9 mouse cellular contexts compared by ENCODE assay signal in the genomic region with DNA sequence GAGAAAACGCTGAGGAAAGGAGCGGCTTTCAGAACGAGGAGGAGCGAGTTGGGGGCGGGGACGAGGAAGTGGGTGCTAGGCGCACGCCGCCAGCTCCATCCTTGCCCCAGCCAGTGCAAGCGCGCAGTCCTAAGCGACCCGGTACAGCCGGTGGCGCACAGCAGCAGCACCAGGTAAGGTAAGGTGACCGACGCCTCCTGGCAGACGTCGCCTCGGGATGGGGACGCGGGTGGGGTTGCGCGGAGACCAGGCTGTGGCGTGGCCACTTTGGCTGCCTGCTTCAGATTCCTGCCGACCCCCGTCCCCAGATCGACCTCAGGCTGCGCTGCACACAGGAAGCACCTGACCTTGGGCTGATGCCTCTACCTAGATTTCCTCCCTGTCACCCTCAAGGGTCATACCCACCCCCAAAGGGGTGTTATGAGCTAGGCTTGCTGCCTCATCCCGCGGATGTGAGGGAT. TPM values are rescaled to one million over a fixed set of nuclear protein-coding genes. Genes with fewer than 3 reads are reported as not detected.
DNase-seq lines count a peak whose midpoint lies in the region; ATAC-seq and TF ChIP-seq lines count a peak whose summit lies in the region.
"Had no signal": no experiment of that assay in that cellular context is flagged by ENCODE, and none has a peak within 500 bp of the region (broad histone marks: within the 10 kb centered on the region; RNA-seq: fewer than 3 reads in every experiment).

A gene (plus strand): TSS at position 109 of the 461 bp plus-strand sequence.

- no peak for TF ChIP-seq CTCF in olfactory bulb, adult 2 months (IDR thresholded peaks at IDR 0.05; ENCODE audit: insufficient read depth, low read depth, low read length)

- H3K4me2 ChIP-seq in kidney, embryonic 16.5 days (replicated peaks; ENCODE audit: low read depth, low read length): peak within 1 kb of the TSS; percentile 54
- peak within 1 kb of the TSS; percentile 64 for H3K4me2 ChIP-seq in forebrain, embryonic 14.5 days (ENCODE audit: low read length)

- peaks cover 24% of the 10 kb centered on the region for H3K27me3 ChIP-seq in kidney, embryonic 16.5 days (ENCODE audit: insufficient read depth, low read length)
- 0 out of 2 replicates have a peak, but pooled peaks cover 11% of the 10 kb centered on the region for H3K27me3 ChIP-seq in forebrain, embryonic 14.5 days (replicated peaks; ENCODE audit: control insufficient read depth, insufficient read depth, low read length)
- peaks cover 52% of the 10 kb centered on the region for H3K27me3 ChIP-seq in limb, embryonic 10.5 days (ENCODE audit: low read depth, poor library complexity, severe bottlenecking)

- WGBS in kidney, embryonic 16.5 days: 2% methylated on average over 30 of the region's 31 CpGs
- WGBS in forebrain, embryonic 14.5 days: under 1% methylated on average over 26 of the region's 31 CpGs
- 2% methylated on average over 31 of the region's 31 CpGs for WGBS in limb, embryonic 10.5 days
- 2% methylated on average over 31 of the region's 31 CpGs for WGBS in olfactory bulb, adult 2 months

- H3K9me3 ChIP-seq in kidney, embryonic 16.5 days (ENCODE audit: low read length): no peaks in the 10 kb centered on the region
- no peaks in the 10 kb centered on the region for H3K9me3 ChIP-seq in ES-E14 (ENCODE audit: control insufficient read depth, insufficient read depth, low read depth, low read length)
- H3K9me3 ChIP-seq in forebrain, embryonic 14.5 days (replicated peaks; ENCODE audit: control insufficient read depth, low read length): no peaks in the 10 kb centered on the region
- no peaks in the 10 kb centered on the region for H3K9me3 ChIP-seq in limb, embryonic 10.5 days (replicated peaks)

- no peaks in the 10 kb centered on the region for H3K4me1 ChIP-seq in kidney, embryonic 16.5 days (ENCODE audit: insufficient read depth, low read length)
- H3K4me1 ChIP-seq in ES-E14 (ENCODE audit: control insufficient read depth in 2 of 2, insufficient read depth in 2 of 2, low read length in 2 of 2, poor library complexity in 1 of 2): peaks cover 2% of the 10 kb centered on the region in 2 experiments; a peak in 2 of 4 replicates
- H3K4me1 ChIP-seq in forebrain, embryonic 14.5 days (ENCODE audit: control insufficient read depth, insufficient read depth, low read length): no peaks in the 10 kb centered on the region
- H3K4me1 ChIP-seq in limb, embryonic 10.5 days: peaks cover 9% of the 10 kb centered on the region
- peaks cover 19% of the 10 kb centered on the region; the same call in 1 of the 2 replicates for H3K4me1 ChIP-seq in olfactory bulb, adult 2 months (ENCODE audit: control insufficient read depth, insufficient read depth, low read length)

- no peak within 1 kb of the TSS for H3K27ac ChIP-seq in kidney, embryonic 16.5 days (ENCODE audit: low read length)
- H3K27ac ChIP-seq in ES-E14 (ENCODE audit: insufficient read depth, low read depth, low read length, poor library complexity, severe bottlenecking): no peak within 1 kb of the TSS
- no peak within 1 kb of the TSS for H3K27ac ChIP-seq in forebrain, embryonic 14.5 days (ENCODE audit: low read depth, low read length)
- no peak within 1 kb of the TSS for H3K27ac ChIP-seq in limb, embryonic 10.5 days
- peak within 1 kb of the TSS; percentile 47 for H3K27ac ChIP-seq in olfactory bulb, adult 2 months (ENCODE audit: insufficient read depth, low read depth, low read length)

- peak within 1 kb of the TSS; percentile 33 for H3K4me3 ChIP-seq in kidney, embryonic 16.5 days (ENCODE audit: low read length)
- peak within 1 kb of the TSS; percentile 70 to 87 for H3K4me3 ChIP-seq in ES-E14 (ENCODE audit: insufficient read depth in 1 of 2, low read depth in 1 of 2, low read length in 2 of 2, poor library complexity in 1 of 2, severe bottlenecking in 1 of 2)
- peak within 1 kb of the TSS; percentile 35 for H3K4me3 ChIP-seq in forebrain, embryonic 14.5 days (ENCODE audit: low read depth, low read length)
- H3K4me3 ChIP-seq in limb, embryonic 10.5 days: peak within 1 kb of the TSS; percentile 43
- peak within 1 kb of the TSS; percentile 60 for H3K4me3 ChIP-seq in olfactory bulb, adult 2 months (ENCODE audit: insufficient read depth, low read depth, low read length)
- H3K4me3 ChIP-seq: myocyte had no signal

- in situ Hi-C loops in ES-E14 (cut with MboI; ENCODE audit: low sequenced_read_pairs in 2 of 2, unreplicated experiment in 2 of 2): no loop called here

- no peak for ATAC-seq in kidney, embryonic 16.5 days (ENCODE audit: low FRiP score, low TSS enrichment)
- no peak; the same call in 1 of the 2 replicates for ATAC-seq in forebrain, embryonic 14.5 days

- 0 out of 2 replicates have a peak, but pooled peaks have one; percentile 18 for TF ChIP-seq POLR2A in olfactory bulb, adult 2 months (IDR thresholded peaks at IDR 0.05; ENCODE audit: insufficient read depth, low read depth, low read length)

- no peak for DNase-seq in kidney, adult 9 months
- no peak for DNase-seq in ES-E14 (ENCODE audit: low read depth, low spot score)
- peak; percentile 31 for DNase-seq in forebrain, embryonic 14.5 days (ENCODE audit: low spot score)
- no peak for DNase-seq in limb, embryonic 10.5 days (ENCODE audit: low spot score)
- DNase-seq in adrenal gland, adult 18-20 months (ENCODE audit: low spot score in 2 of 2): no peak
- DNase-seq in urinary bladder, postnatal 14 days (ENCODE audit: low spot score): no peak

- H3K9ac ChIP-seq in kidney, embryonic 16.5 days (replicated peaks; ENCODE audit: low read length): no peak within 1 kb of the TSS
- peak within 1 kb of the TSS; percentile 71 for H3K9ac ChIP-seq in ES-E14 (ENCODE audit: insufficient read depth, low read depth, low read length, poor library complexity, severe bottlenecking)
- H3K9ac ChIP-seq in forebrain, embryonic 14.5 days (ENCODE audit: low read length): peak within 1 kb of the TSS; percentile 49

- H3K36me3 ChIP-seq in kidney, embryonic 16.5 days (ENCODE audit: insufficient read depth, low read length): no peaks in the 10 kb centered on the region
- no peaks in the 10 kb centered on the region for H3K36me3 ChIP-seq in ES-E14 (ENCODE audit: control insufficient read depth, insufficient read depth, low read length, poor library complexity, severe bottlenecking)
- H3K36me3 ChIP-seq in forebrain, embryonic 14.5 days (ENCODE audit: control insufficient read depth, insufficient read depth, low read length): no peaks in the 10 kb centered on the region
- no peaks in the 10 kb centered on the region for H3K36me3 ChIP-seq in limb, embryonic 10.5 days

TF ChIP-seq in ES-E14, 5 proteins besides CTCF, POLR2A, EP300 and RAD21:
- no peak for TF ChIP-seq MAFK (IDR thresholded peaks at IDR 0.05; ENCODE audit: insufficient read depth, low read depth, low read length)

RNA-seq across cellular contexts. Expression of the gene that starts here (rescaled TPM):
- polyA plus RNA-seq in kidney, embryonic 16.5 days (2015; fragmentation: Nextera tagmentation; extraction: Ambion mirVana): 0.06 TPM in 1 of 2 replicates, not detected in the other
- 0.62 and 0.79 TPM in 2 replicates for total RNA-seq in ES-E14 (2012; rRNA removed)
- polyA plus RNA-seq in forebrain, embryonic 14.5 days (2014; fragmentation: Nextera tagmentation; extraction: Ambion mirVana): 0.42 and 0.48 TPM in 2 replicates
- polyA plus RNA-seq in limb, embryonic 10.5 days (2016; fragmentation: Nextera tagmentation; extraction: Ambion mirVana): 0.05 TPM in 1 of 2 replicates, not detected in the other
- not detected in 2 replicates for polyA plus RNA-seq in olfactory bulb, adult 2 months (2012; ENCODE audit: insufficient read depth, insufficient read length, low replicate concordance, missing spikeins)
- under 1 TPM; 0.13 to 0.42 TPM for total RNA-seq in adrenal gland, adult 18-20 months (2021)
- polyA plus RNA-seq: myocyte had no signal

Comparison
In these comparisons a context has a peak if more than half of its experiments do, and no peak if none do; other contexts are left out.
1. RNA of the gene that starts here (polyA plus RNA-seq): not detected in olfactory bulb, adult 2 months; 0.42 to 0.48 TPM in forebrain, embryonic 14.5 days, 0.05 TPM in limb, embryonic 10.5 days and 0.06 TPM in kidney, embryonic 16.5 days; every median in the first group is over 10 times any median in the second.
2. Peak in DNase-seq, H3K4me3 ChIP-seq, H3K9ac ChIP-seq and H3K4me2 ChIP-seq in forebrain, embryonic 14.5 days; RNA of the gene not detected or under 1 TPM.
3. Peak in every context shown above with its lines, with median percentiles within 50 percentile points of each other: H3K4me3 ChIP-seq.